18 mouse cellular contexts compared by ENCODE assay signal in the genomic region with DNA sequence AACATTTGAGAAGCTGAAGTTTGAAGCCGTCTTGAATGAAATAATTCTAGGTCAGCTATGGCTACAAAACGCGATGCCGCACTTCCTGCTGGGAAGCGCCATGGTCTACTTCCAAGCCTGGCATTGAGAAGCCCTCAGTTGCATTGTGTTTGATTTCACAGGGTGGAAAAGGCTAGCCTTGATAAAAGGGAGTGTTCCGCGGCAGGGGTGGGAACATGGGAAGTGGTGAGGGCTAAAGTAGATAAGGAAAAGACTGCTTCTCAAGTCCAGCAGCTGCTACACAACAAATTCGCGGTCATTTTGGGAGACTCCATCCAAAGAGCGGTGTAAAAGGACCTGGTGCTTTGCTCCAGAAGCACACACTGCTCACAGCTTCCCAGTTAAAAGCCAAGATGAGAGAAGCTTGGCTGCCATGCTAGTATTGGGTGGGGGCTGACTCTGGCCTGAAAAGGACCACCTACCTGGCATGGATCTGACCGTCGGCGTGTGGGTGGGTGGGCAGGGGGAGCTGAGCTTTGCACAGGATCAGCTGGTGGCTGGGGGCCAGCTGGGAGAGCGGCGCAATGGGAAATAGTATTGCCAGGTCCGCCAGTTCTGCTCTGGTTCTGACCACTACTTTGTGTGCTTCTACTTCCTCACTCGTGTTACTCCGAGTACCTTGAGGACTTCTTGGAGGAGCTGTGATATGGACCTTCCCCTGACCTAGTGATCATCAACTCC. TPM values are rescaled to one million over a fixed set of nuclear protein-coding genes. Genes with fewer than 3 reads are reported as not detected.
A peak's percentile ranks its signal among the peaks of the same experiment; 100 is the strongest.
DNase-seq lines count a peak whose midpoint lies in the region; ATAC-seq and TF ChIP-seq lines count a peak whose summit lies in the region.
"Had no signal": no experiment of that assay in that cellular context is flagged by ENCODE, and none has a peak within 500 bp of the region (broad histone marks: within the 10 kb centered on the region; RNA-seq: fewer than 3 reads in every experiment).

No protein-coding gene starts in this region.

- no peak overlapping the region for H3K27ac ChIP-seq in forebrain, embryonic 10.5 days
- no peak overlapping the region for H3K27ac ChIP-seq in forebrain, embryonic 15.5 days (replicated peaks)
- H3K27ac ChIP-seq in neural tube, embryonic 15.5 days (replicated peaks): no peak overlapping the region
- H3K27ac ChIP-seq in liver, embryonic 12.5 days: 0 out of 2 replicates have a peak overlapping the region, but pooled peaks have one; percentile 65
- peak overlapping the region; percentile 0; the same call in 1 of the 2 replicates for H3K27ac ChIP-seq in small intestine, adult 2 months (ENCODE audit: insufficient read depth, low read depth, low read length)
- H3K27ac ChIP-seq: hindbrain, postnatal 0 days; left cerebral cortex, adult 2 months; limb, embryonic 13.5 days had no signal

- no peak for ATAC-seq in forebrain, embryonic 15.5 days (replicated peaks)
- ATAC-seq in neural tube, embryonic 15.5 days (ENCODE audit: low FRiP score): no peak
- 0 out of 2 replicates have a peak, but pooled peaks have one; percentile 36 for ATAC-seq in liver, embryonic 12.5 days
- ATAC-seq: hindbrain, postnatal 0 days had no signal

- no peaks in the 10 kb centered on the region for H3K9me3 ChIP-seq in forebrain, embryonic 10.5 days
- no peaks in the 10 kb centered on the region for H3K9me3 ChIP-seq in forebrain, embryonic 15.5 days
- H3K9me3 ChIP-seq in neural tube, embryonic 15.5 days (replicated peaks): no peaks in the 10 kb centered on the region
- H3K9me3 ChIP-seq in liver, embryonic 12.5 days (replicated peaks): no peaks in the 10 kb centered on the region
- H3K9me3 ChIP-seq: limb, embryonic 13.5 days had no signal

- TF ChIP-seq CTCF in small intestine, adult 2 months (IDR thresholded peaks at IDR 0.05; ENCODE audit: extremely low read depth, insufficient read length, insufficient replicate concordance, low read depth, low read length): no peak

- no peak for TF ChIP-seq POLR2A in small intestine, adult 2 months (IDR thresholded peaks at IDR 0.05; ENCODE audit: low read depth, low read length)

- no peak overlapping the region for H3K4me2 ChIP-seq in forebrain, embryonic 15.5 days (replicated peaks)
- H3K4me2 ChIP-seq in neural tube, embryonic 15.5 days: no peak overlapping the region
- peak overlapping the region; percentile 40 for H3K4me2 ChIP-seq in liver, embryonic 12.5 days
- H3K4me2 ChIP-seq: limb, embryonic 13.5 days had no signal

- H3K27me3 ChIP-seq in forebrain, embryonic 10.5 days (ENCODE audit: poor library complexity, severe bottlenecking): no peaks in the 10 kb centered on the region
- no peaks in the 10 kb centered on the region for H3K27me3 ChIP-seq in forebrain, embryonic 15.5 days
- H3K27me3 ChIP-seq in neural tube, embryonic 15.5 days (replicated peaks): no peaks in the 10 kb centered on the region
- H3K27me3 ChIP-seq in liver, embryonic 12.5 days (replicated peaks): 0 out of 2 replicates have a peak, but pooled peaks cover 2% of the 10 kb centered on the region
- no peaks in the 10 kb centered on the region for H3K27me3 ChIP-seq in small intestine, adult 2 months (ENCODE audit: control insufficient read depth, insufficient read depth, low read length)
- H3K27me3 ChIP-seq: CH12.LX; limb, embryonic 13.5 days had no signal

- H3K9ac ChIP-seq in forebrain, embryonic 15.5 days (replicated peaks): no peak overlapping the region
- H3K9ac ChIP-seq in neural tube, embryonic 15.5 days (replicated peaks): no peak overlapping the region
- H3K9ac ChIP-seq in liver, embryonic 12.5 days: peak overlapping the region; percentile 40; the same call in 1 of the 2 replicates
- H3K9ac ChIP-seq: limb, embryonic 13.5 days had no signal

- DNase-seq in forebrain, embryonic 10.5 days (ENCODE audit: extremely low spot score, low spot score): peak; percentile 11
- peak; percentile 11 for DNase-seq in neural tube, embryonic 10.5 days (ENCODE audit: extremely low spot score, low spot score)
- DNase-seq in adrenal gland, adult (ENCODE audit: inconsistent age in 2 of 2, low spot score in 1 of 2): no peak
- no peak for DNase-seq in lung, postnatal 10 days
- DNase-seq: cerebellum, adult 11-12 months; cerebellum, postnatal 36 days; kidney, adult 2 months; lung, postnatal 14 days; midbrain, embryonic 14.5 days; right cerebral cortex, postnatal 14 days had no signal

- H3K36me3 ChIP-seq in forebrain, embryonic 10.5 days (replicated peaks): no peaks in the 10 kb centered on the region
- no peaks in the 10 kb centered on the region for H3K36me3 ChIP-seq in forebrain, embryonic 15.5 days
- no peaks in the 10 kb centered on the region for H3K36me3 ChIP-seq in neural tube, embryonic 15.5 days
- no peaks in the 10 kb centered on the region for H3K36me3 ChIP-seq in liver, embryonic 12.5 days
- H3K36me3 ChIP-seq in small intestine, adult 2 months (ENCODE audit: control insufficient read depth, insufficient read depth, low read length): no peaks in the 10 kb centered on the region
- H3K36me3 ChIP-seq: limb, embryonic 13.5 days had no signal

- H3K4me3 ChIP-seq in forebrain, embryonic 10.5 days: no peak overlapping the region
- H3K4me3 ChIP-seq in forebrain, embryonic 15.5 days: no peak overlapping the region
- no peak overlapping the region for H3K4me3 ChIP-seq in neural tube, embryonic 15.5 days (replicated peaks)
- H3K4me3 ChIP-seq in liver, embryonic 12.5 days: no peak overlapping the region
- no peak overlapping the region for H3K4me3 ChIP-seq in small intestine, adult 2 months (ENCODE audit: low read depth, low read length)
- H3K4me3 ChIP-seq: left cerebral cortex, adult 2 months; limb, embryonic 13.5 days had no signal

- WGBS in forebrain, embryonic 10.5 days: 89% methylated on average over 18 of the region's 18 CpGs
- WGBS in forebrain, embryonic 15.5 days: 91% methylated on average over 18 of the region's 18 CpGs
- WGBS in neural tube, embryonic 15.5 days: 90% methylated on average over 18 of the region's 18 CpGs
- WGBS in liver, embryonic 12.5 days (ENCODE audit: insufficient replicate concordance): 46% methylated on average over 18 of the region's 18 CpGs
- 87% methylated on average over 18 of the region's 18 CpGs for WGBS in small intestine, adult 2 months

- H3K4me1 ChIP-seq in forebrain, embryonic 10.5 days: peaks cover 4% of the 10 kb centered on the region
- no peaks in the 10 kb centered on the region for H3K4me1 ChIP-seq in forebrain, embryonic 15.5 days
- no peaks in the 10 kb centered on the region for H3K4me1 ChIP-seq in neural tube, embryonic 15.5 days
- peaks cover 58% of the 10 kb centered on the region for H3K4me1 ChIP-seq in liver, embryonic 12.5 days
- H3K4me1 ChIP-seq in small intestine, adult 2 months (ENCODE audit: control insufficient read depth, insufficient read depth, insufficient read length, low read length): peaks cover 10% of the 10 kb centered on the region; the same call in 1 of the 2 replicates
- H3K4me1 ChIP-seq: limb, embryonic 13.5 days had no signal

RNA-seq across cellular contexts. Expression of gene Hist1h1c, which starts 10.0 kb away (rescaled TPM):
- 9.4 and 10.7 TPM in 2 replicates for polyA plus RNA-seq in forebrain, embryonic 10.5 days (2016; fragmentation: Nextera tagmentation; extraction: Ambion mirVana)
- polyA plus RNA-seq in forebrain, embryonic 15.5 days (2015; fragmentation: Nextera tagmentation; extraction: Ambion mirVana): 22.8 and 24.6 TPM in 2 replicates
- polyA plus RNA-seq in neural tube, embryonic 15.5 days (2015; fragmentation: Nextera tagmentation; extraction: Ambion mirVana): 7.4 and 13.8 TPM in 2 replicates
- polyA plus RNA-seq in liver, embryonic 12.5 days (2016; fragmentation: Nextera tagmentation; extraction: Ambion mirVana): 56.9 and 57.2 TPM in 2 replicates
- polyA plus RNA-seq in small intestine, adult 2 months (2012; rRNA removed): 25.6 and 68.0 TPM in 2 replicates

RNA-seq across cellular contexts. Expression of gene Hist1h3c, which starts 16.8 kb away (rescaled TPM):
- polyA plus RNA-seq in forebrain, embryonic 10.5 days (2016; fragmentation: Nextera tagmentation; extraction: Ambion mirVana): 7.7 and 9.0 TPM in 2 replicates
- 3.9 and 4.1 TPM in 2 replicates for polyA plus RNA-seq in forebrain, embryonic 15.5 days (2015; fragmentation: Nextera tagmentation; extraction: Ambion mirVana)
- 0.78 and 2.4 TPM in 2 replicates for polyA plus RNA-seq in neural tube, embryonic 15.5 days (2015; fragmentation: Nextera tagmentation; extraction: Ambion mirVana)
- polyA plus RNA-seq in liver, embryonic 12.5 days (2016; fragmentation: Nextera tagmentation; extraction: Ambion mirVana): 4.8 and 6.7 TPM in 2 replicates
- 39.3 and 49.1 TPM in 2 replicates for polyA plus RNA-seq in small intestine, adult 2 months (2012; rRNA removed)

RNA-seq across cellular contexts. Expression of gene Hist1h2bb, which starts 17.9 kb away (rescaled TPM):
- polyA plus RNA-seq in forebrain, embryonic 10.5 days (2016; fragmentation: Nextera tagmentation; extraction: Ambion mirVana): 2.3 and 2.7 TPM in 2 replicates
- 1.8 and 2.0 TPM in 2 replicates for polyA plus RNA-seq in forebrain, embryonic 15.5 days (2015; fragmentation: Nextera tagmentation; extraction: Ambion mirVana)
- polyA plus RNA-seq in neural tube, embryonic 15.5 days (2015; fragmentation: Nextera tagmentation; extraction: Ambion mirVana): 0.83 TPM in 1 of 2 replicates, not detected in the other
- polyA plus RNA-seq in liver, embryonic 12.5 days (2016; fragmentation: Nextera tagmentation; extraction: Ambion mirVana): 4.6 and 5.5 TPM in 2 replicates
- polyA plus RNA-seq in small intestine, adult 2 months (2012; rRNA removed): 17.8 and 19.7 TPM in 2 replicates

RNA-seq across cellular contexts. Expression of gene Hfe, which starts 18.0 kb away (rescaled TPM):
- polyA plus RNA-seq in forebrain, embryonic 10.5 days (2016; fragmentation: Nextera tagmentation; extraction: Ambion mirVana): 1.3 and 1.5 TPM in 2 replicates
- 2.0 and 3.4 TPM in 2 replicates for polyA plus RNA-seq in forebrain, embryonic 15.5 days (2015; fragmentation: Nextera tagmentation; extraction: Ambion mirVana)
- polyA plus RNA-seq in neural tube, embryonic 15.5 days (2015; fragmentation: Nextera tagmentation; extraction: Ambion mirVana): 3.7 and 4.6 TPM in 2 replicates
- 4.9 and 5.7 TPM in 2 replicates for polyA plus RNA-seq in liver, embryonic 12.5 days (2016; fragmentation: Nextera tagmentation; extraction: Ambion mirVana)
- polyA plus RNA-seq in small intestine, adult 2 months (2012; rRNA removed): 3.5 and 7.7 TPM in 2 replicates

RNA-seq across cellular contexts. Expression of gene Hist1h2ab, which starts 22.3 kb away (rescaled TPM):
- 49.5 and 50.4 TPM in 2 replicates for polyA plus RNA-seq in forebrain, embryonic 10.5 days (2016; fragmentation: Nextera tagmentation; extraction: Ambion mirVana)
- polyA plus RNA-seq in forebrain, embryonic 15.5 days (2015; fragmentation: Nextera tagmentation; extraction: Ambion mirVana): 26.0 and 31.2 TPM in 2 replicates
- 3.0 and 12.1 TPM in 2 replicates for polyA plus RNA-seq in neural tube, embryonic 15.5 days (2015; fragmentation: Nextera tagmentation; extraction: Ambion mirVana)
- 70.3 TPM in 2 replicates for polyA plus RNA-seq in liver, embryonic 12.5 days (2016; fragmentation: Nextera tagmentation; extraction: Ambion mirVana)
- polyA plus RNA-seq in small intestine, adult 2 months (2012; rRNA removed): 32.5 and 55.3 TPM in 2 replicates

Comparison
In these comparisons a context has a peak if more than half of its experiments do, and no peak if none do; other contexts are left out.
1. DNase-seq: peak in forebrain, embryonic 10.5 days (single experiment) and neural tube, embryonic 10.5 days (single experiment); none in adrenal gland, adult (0 of 2) and lung, postnatal 10 days (single experiment).
2. H3K27ac ChIP-seq: peak in liver, embryonic 12.5 days (single experiment) and small intestine, adult 2 months (single experiment); none in forebrain, embryonic 10.5 days (single experiment), forebrain, embryonic 15.5 days (single experiment) and neural tube, embryonic 15.5 days (single experiment).